9 mouse cellular contexts compared by ENCODE assay signal in the genomic region with DNA sequence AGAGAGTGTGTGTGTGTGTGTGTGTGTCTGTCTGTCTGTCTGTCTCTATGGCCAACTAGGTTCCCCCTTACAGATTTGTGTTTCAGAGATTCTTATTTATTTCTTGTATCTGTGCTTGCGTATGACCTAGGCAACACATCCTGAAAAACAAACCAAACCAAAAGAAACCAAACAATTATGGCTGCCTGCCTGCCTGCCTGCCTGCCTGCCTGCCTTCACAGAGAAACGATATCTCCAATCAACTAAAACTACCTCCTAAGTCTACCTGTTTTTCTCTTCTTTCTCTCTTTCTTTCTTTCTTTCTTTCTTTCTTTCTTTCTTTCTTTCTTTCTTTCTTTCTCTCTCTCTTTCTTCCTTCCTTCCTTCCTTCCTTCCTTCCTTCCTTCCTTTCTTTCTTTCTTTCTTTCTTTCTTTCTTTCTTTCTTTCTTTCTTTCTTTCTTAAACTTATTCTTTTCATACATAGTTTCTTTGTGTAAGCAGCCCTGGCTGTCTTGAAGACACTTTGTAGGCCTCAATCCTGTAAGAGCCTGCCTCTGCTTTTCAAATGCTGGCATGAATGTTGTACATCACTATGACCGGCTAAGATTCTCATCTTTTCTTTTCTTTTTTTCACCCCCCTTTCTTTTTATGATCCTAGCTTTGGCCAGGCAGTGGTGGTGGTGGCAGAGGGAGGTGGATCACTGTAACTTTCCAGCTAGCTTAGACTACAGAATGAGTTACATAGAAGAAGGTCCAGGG. TPM values are rescaled to one million over a fixed set of nuclear protein-coding genes. Genes with fewer than 3 reads are reported as not detected.
A peak's percentile ranks its signal among the peaks of the same experiment; 100 is the strongest.
DNase-seq lines count a peak whose midpoint lies in the region; ATAC-seq lines count a peak whose summit lies in the region.
"Not testable (repeated sequence)": the region's sequence is repeated elsewhere in the genome, so short reads cannot be mapped to it uniquely, and the experiment has no call there.
"Had no signal": no experiment of that assay in that cellular context is flagged by ENCODE, and none has a peak within 500 bp of the region (broad histone marks: within the 10 kb centered on the region; RNA-seq: fewer than 3 reads in every experiment).

No protein-coding gene starts in this region.

- WGBS in liver, embryonic 12.5 days (ENCODE audit: insufficient replicate concordance): 60% methylated on average over 3 of the region's 3 CpGs

- H3K36me3 ChIP-seq in liver, embryonic 12.5 days: not testable (repeated sequence)

- intact Hi-C loops in heart, postnatal 10 days (cut with DNase I): not testable (repeated sequence)

- not testable (repeated sequence) for H3K9ac ChIP-seq in liver, embryonic 12.5 days

- peak; percentile 82 for ATAC-seq in CD4-positive, CD25-positive, alpha-beta regulatory T cell, adult 4 months
- peak; percentile 77 for ATAC-seq in erythroblast, adult 5-6 weeks (replicated peaks; ENCODE audit: low FRiP score, poor library complexity, severe bottlenecking)
- peak; percentile 57; the same call in 1 of the 2 replicates for ATAC-seq in liver, embryonic 12.5 days

- peak; percentile 47 for DNase-seq in brain, adult 2 months (ENCODE audit: low read depth, low spot score)
- DNase-seq in heart, postnatal 10 days: peak; percentile 39 to 66
- DNase-seq in kidney, postnatal 25 days: peak; percentile 66 to 68
- peak; percentile 53 for DNase-seq in neural tube, embryonic 10.5 days (ENCODE audit: extremely low spot score, low spot score)
- DNase-seq in testis, postnatal 14 days (ENCODE audit: low spot score): peak; percentile 32

- H3K27ac ChIP-seq in liver, embryonic 12.5 days: not testable (repeated sequence)

- H3K9me3 ChIP-seq in liver, embryonic 12.5 days (replicated peaks): not testable (repeated sequence)

- not testable (repeated sequence) for H3K4me1 ChIP-seq in liver, embryonic 12.5 days

- H3K4me2 ChIP-seq in liver, embryonic 12.5 days: not testable (repeated sequence)

- H3K4me3 ChIP-seq in liver, embryonic 12.5 days: not testable (repeated sequence)

- not testable (repeated sequence) for H3K27me3 ChIP-seq in liver, embryonic 12.5 days (replicated peaks)

RNA-seq across cellular contexts. Expression of a gene that starts 59.7 kb away (rescaled TPM):
- polyA plus RNA-seq in CD4-positive, CD25-positive, alpha-beta regulatory T cell, adult 4 months (2017; shearing (Covaris generic)): under 1 TPM in 1 of 2 experiments, not detected in 1; 0.16 TPM
- total RNA-seq in erythroblast, adult 5-6 weeks (2015; ENCODE audit: low replicate concordance): 0.21 TPM in 1 of 2 replicates, not detected in the other
- 0.68 TPM in 1 of 2 replicates, not detected in the other for total RNA-seq in erythroblast, adult 5-6 weeks (2017; ENCODE audit: low replicate concordance)
- not detected for total RNA-seq in heart, postnatal 10 days (2021)
- polyA plus RNA-seq in liver, embryonic 12.5 days (2016; fragmentation: Nextera tagmentation; extraction: Ambion mirVana): not detected in 2 replicates
- total RNA-seq: layer of hippocampus, postnatal 14 days had no signal
